Mouse (Mus musculus) lung, postnatal 0 days (tissue): ENCODE measurements around the gene Sh3rf1.

ENCODE experiments used
- CTCF ChIP-seq: IDR thresholded peaks from 2 replicates; pipeline ENCODE4 v1.5.1; 2016; ENCODE audit warnings: antibody characterized with exemption, mild to moderate bottlenecking
- EP300 ChIP-seq: IDR thresholded peaks from 2 replicates; pipeline ENCODE4 v1.6.1; 2016; ENCODE audit warnings: antibody characterized with exemption, mild to moderate bottlenecking, control low read depth

GRCm38 (mm10) chr8:61391058-61391434, 167.4 kb downstream of the Sh3rf1 start:
- TF ChIP-seq CTCF (no peak; the same call in 1 of the 2 replicates), EP300 (0 out of 2 replicates have a peak, but pooled peaks have one; percentile 28)
